Mouse (Mus musculus) heart, embryonic 10.5 days (tissue): ENCODE measurements at regions not wholly inside any gene's neighbourhood (a gene's known extent, or its start where the extent isn't known, plus 50 kb on each side); places are given as distances from the start of the nearest gene placed in this dataset.

Experiments
- DNase-seq: peaks from one replicate; pipeline ENCODE4 v3.0.0-alpha.2; 2017; ENCODE audit warnings: low spot score
- H3K27ac ChIP-seq: fragments of 300-500 bp; sonication (generic); 2 replicates; pipeline ENCODE4 v1.5.1; 2016; ENCODE audit warnings: mild to moderate bottlenecking
- H3K27me3 ChIP-seq: fragments of 300-500 bp; sonication (generic); 2 replicates; pipeline ENCODE4 v1.6.1; 2016; ENCODE audit warnings: mild to moderate bottlenecking; ENCODE audit not compliant: poor library complexity, insufficient read depth, severe bottlenecking
- H3K36me3 ChIP-seq: fragments of 300-500 bp; sonication (generic); 2 replicates; pipeline ENCODE4 v1.6.1; 2016; ENCODE audit warnings: mild to moderate bottlenecking, moderate library complexity
- H3K4me1 ChIP-seq: fragments of 300-500 bp; sonication (generic); 2 replicates; pipeline ENCODE4 v1.6.1; 2016; ENCODE audit warnings: mild to moderate bottlenecking
- H3K4me3 ChIP-seq: fragments of 300-500 bp; sonication (generic); 2 replicates; pipeline ENCODE4 v1.5.1; 2016; ENCODE audit warnings: mild to moderate bottlenecking, moderate library complexity
- H3K9me3 ChIP-seq: fragments of 300-500 bp; sonication (generic); 2 replicates; pipeline ENCODE4 v1.6.1; 2016; ENCODE audit warnings: mild to moderate bottlenecking, moderate library complexity
- WGBS: fragments of 180-500 bp; shearing (Covaris S2); methylation state at CpG from one replicate; pipeline ENCODE4 v1.1.7; 2016; 5-methylcytosine and 5-hydroxymethylcytosine counted together

- H3K9me3 ChIP-seq: no peaks in the 10 kb centered on the region
- 74% methylated on average over 5 of the region's 5 CpGs for WGBS
- no peak for DNase-seq
- no peaks in the 10 kb centered on the region for H3K27me3 ChIP-seq
- no peak overlapping the region for H3K4me3 ChIP-seq
- no peaks in the 10 kb centered on the region for H3K36me3 ChIP-seq
- peaks cover 21% of the 10 kb centered on the region for H3K4me1 ChIP-seq
- no peak overlapping the region for H3K27ac ChIP-seq
Measured at GRCm38 (mm10) chr6:53765302-53765701, 55.3 kb downstream of the Tril start.

DNA sequence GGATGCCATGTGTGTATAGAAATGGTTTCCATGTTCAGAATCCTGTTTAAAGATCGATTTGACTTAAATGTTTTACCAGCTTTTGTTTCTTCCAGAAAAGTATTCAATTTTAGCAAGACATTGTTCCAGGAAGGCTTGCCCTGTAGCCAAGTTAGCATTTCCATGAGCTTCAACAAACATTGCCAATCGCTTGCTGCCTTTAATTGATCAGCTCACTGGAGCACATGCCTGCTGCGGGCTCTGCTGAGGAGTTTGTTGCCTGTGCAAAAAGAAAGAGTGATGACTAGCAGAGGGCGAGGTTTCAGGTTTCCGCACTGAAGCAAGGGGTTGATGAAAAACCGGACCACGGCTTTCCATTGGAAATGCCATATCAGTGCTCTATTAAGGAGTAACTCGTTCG lies 58.0 kb downstream of the Tril start:
- H3K27me3 ChIP-seq: no peaks in the 10 kb centered on the region
- WGBS: 67% methylated on average over 9 of the region's 9 CpGs
- H3K4me3 ChIP-seq: no peak overlapping the region
- no peaks in the 10 kb centered on the region for H3K36me3 ChIP-seq
- no peaks in the 10 kb centered on the region for H3K9me3 ChIP-seq
- DNase-seq: no peak
- no peak overlapping the region for H3K27ac ChIP-seq
- peaks cover 22% of the 10 kb centered on the region for H3K4me1 ChIP-seq

GRCm38 (mm10) chr6:53760651-53761058 lies 60.0 kb downstream of the Tril start:
- WGBS: 12% methylated on average over 6 of the region's 6 CpGs
- H3K9me3 ChIP-seq: no peaks in the 10 kb centered on the region
- peaks cover 11% of the 10 kb centered on the region for H3K4me1 ChIP-seq
- no peaks in the 10 kb centered on the region for H3K36me3 ChIP-seq
- no peak overlapping the region for H3K4me3 ChIP-seq
- no peaks in the 10 kb centered on the region for H3K27me3 ChIP-seq
- H3K27ac ChIP-seq: peak overlapping the region; percentile 53
- no peak for DNase-seq

DNA sequence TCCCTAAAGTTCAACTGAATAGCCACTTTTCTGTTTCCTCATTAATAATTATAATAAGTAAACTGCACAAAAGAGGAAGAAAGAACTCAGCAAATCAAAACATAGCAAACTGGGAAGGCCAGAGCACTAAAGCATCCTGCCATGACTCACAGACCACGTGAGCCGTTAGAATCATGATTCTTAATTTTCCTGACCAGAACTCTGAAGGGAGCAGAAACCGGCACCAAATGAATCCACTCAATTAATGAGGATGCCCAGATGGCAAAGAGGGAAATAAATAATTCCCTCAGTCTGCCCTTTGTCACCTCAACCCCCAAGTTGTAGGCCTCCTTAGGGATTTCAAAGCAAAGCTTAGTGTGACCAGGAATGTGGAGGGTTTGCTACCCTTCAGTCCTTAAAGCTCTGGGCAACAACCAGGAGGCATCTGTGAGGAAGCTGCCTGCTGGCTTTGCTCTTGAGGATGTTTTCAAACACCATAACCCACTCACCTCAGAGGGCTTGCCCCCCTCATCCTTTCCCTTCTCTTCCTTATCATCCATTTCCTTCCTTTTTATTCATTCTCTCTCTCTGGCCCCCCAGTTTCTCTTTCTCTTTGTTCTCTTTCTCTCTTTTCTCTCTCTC lies 60.8 kb downstream of the Tril start:
- no peak overlapping the region for H3K4me3 ChIP-seq
- no peaks in the 10 kb centered on the region for H3K36me3 ChIP-seq
- no peaks in the 10 kb centered on the region for H3K27me3 ChIP-seq
- peak overlapping the region; percentile 69 for H3K27ac ChIP-seq
- no peaks in the 10 kb centered on the region for H3K9me3 ChIP-seq
- 61% methylated on average over 3 of the region's 3 CpGs for WGBS
- peaks cover 6% of the 10 kb centered on the region for H3K4me1 ChIP-seq
- no peak for DNase-seq

DNA sequence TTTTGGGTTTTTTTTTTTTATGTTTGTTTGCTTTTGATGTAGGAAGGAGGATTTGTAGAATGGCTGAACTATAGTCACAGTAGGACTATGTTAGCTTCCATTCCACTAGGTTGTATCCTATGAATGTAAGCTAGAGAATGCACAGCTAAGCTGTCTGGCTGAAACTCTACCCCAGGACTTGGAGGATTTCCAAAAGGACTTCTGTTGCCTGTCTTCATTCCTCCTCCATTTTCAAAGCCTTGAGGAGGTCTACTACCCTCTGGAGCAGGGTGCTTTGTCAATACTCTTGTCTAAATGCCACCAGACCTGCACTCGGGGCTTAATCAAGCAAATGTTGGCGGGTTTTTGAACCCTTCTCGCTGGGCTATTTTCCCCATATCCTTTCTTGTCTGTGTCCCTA lies 66.3 kb downstream of the Tril start:
- 90% methylated on average over 3 of the region's 3 CpGs for WGBS
- Histone ChIP-seq H3K9me3 (no peaks in the 10 kb centered on the region), H3K4me3 (no peak overlapping the region), H3K36me3 (no peaks in the 10 kb centered on the region), H3K27me3 (no peaks in the 10 kb centered on the region), H3K27ac (no peak overlapping the region), H3K4me1 (no peaks in the 10 kb centered on the region)
- no peak for DNase-seq

- Histone ChIP-seq H3K9me3 (no peaks in the 10 kb centered on the region), H3K27me3 (no peaks in the 10 kb centered on the region), H3K36me3 (no peaks in the 10 kb centered on the region), H3K4me3 (no peak overlapping the region), H3K27ac (no peak overlapping the region), H3K4me1 (no peaks in the 10 kb centered on the region)
- DNase-seq: no peak
- 75% methylated on average over 6 of the region's 6 CpGs for WGBS
Measured at GRCm38 (mm10) chr6:53750539-53750938, 70.1 kb downstream of the Tril start.
